Mouse (Mus musculus) lung, embryonic 16.5 days (tissue): ENCODE measurements at regions not wholly inside any gene's neighbourhood (a gene's known extent, or its start where the extent isn't known, plus 50 kb on each side); places are given as distances from the start of the nearest gene placed in this dataset.
A peak's percentile ranks its signal among the peaks of the same experiment; 100 is the strongest.

Experiments
- ATAC-seq: fragments of 200-750 bp; cut with Nextera tagmentation; 2 replicates; pipeline ENCODE4 v1.8.0; 2017; ENCODE audit warnings: low read depth, mild to moderate bottlenecking, moderate library complexity
- H3K27ac ChIP-seq: fragments of 300-500 bp; sonication (generic); 2 replicates; pipeline ENCODE4 v1.5.1; 2014; ENCODE audit warnings: mild to moderate bottlenecking, control low read depth, low read length
- H3K27me3 ChIP-seq: fragments of 300-500 bp; sonication (generic); 2 replicates; pipeline ENCODE4 v1.6.1; 2014; ENCODE audit warnings: low read depth, low read length, mixed read lengths; ENCODE audit not compliant: control insufficient read depth, insufficient read depth
- H3K36me3 ChIP-seq: fragments of 300-500 bp; sonication (generic); 2 replicates; pipeline ENCODE4 v1.6.1; 2014; ENCODE audit warnings: low read length; ENCODE audit not compliant: control insufficient read depth, insufficient read depth
- H3K4me1 ChIP-seq: fragments of 300-500 bp; sonication (generic); replicated peaks from 2 replicates; pipeline ENCODE4 v1.6.1; 2014; ENCODE audit warnings: low read length, mixed read lengths; ENCODE audit not compliant: control insufficient read depth, insufficient read depth
- H3K4me2 ChIP-seq: fragments of 300-500 bp; sonication (generic); 2 replicates; pipeline ENCODE4 v1.6.1; 2014; ENCODE audit warnings: low read depth, low read length, control low read depth
- H3K4me3 ChIP-seq: fragments of 300-500 bp; sonication (generic); 2 replicates; pipeline ENCODE4 v1.5.1; 2014; ENCODE audit warnings: mild to moderate bottlenecking, low read length, control low read depth
- H3K9ac ChIP-seq: fragments of 300-500 bp; sonication (generic); 2 replicates; pipeline ENCODE4 v1.6.1; 2014; ENCODE audit warnings: low read length, control low read depth
- H3K9me3 ChIP-seq: fragments of 300-500 bp; sonication (generic); 2 replicates; pipeline ENCODE4 v1.6.1; 2016; ENCODE audit warnings: low read length; ENCODE audit not compliant: control insufficient read depth
- WGBS: fragments of 180-500 bp; shearing (Covaris S2); extraction: QIAGEN DNeasy Blood & Tissue Kit; methylation state at CpG from one replicate; pipeline ENCODE4 v1.1.7; 2014; 5-methylcytosine and 5-hydroxymethylcytosine counted together

DNA sequence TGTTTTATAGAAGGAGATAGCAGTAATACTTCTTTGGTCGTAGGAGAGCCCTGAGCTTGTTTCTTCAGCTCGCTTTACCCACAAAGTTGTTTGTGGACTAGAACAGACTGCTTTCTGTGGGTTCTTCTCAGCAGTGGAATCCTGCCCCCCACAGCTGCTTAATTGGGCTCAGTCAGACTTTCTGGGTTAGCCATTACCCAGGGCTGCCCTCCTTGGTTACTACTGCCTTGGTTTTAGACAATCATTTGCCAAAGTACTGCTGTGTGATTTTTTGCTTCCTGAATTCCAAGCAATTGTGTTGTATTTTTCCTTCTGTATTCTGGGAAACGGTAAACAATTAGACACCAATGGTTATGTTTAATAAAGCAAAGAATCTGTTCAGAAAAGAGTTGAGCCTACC, 321.8 kb upstream of the Rnaseh2b start:
- Histone ChIP-seq H3K9me3 (no peaks in the 10 kb centered on the region), H3K36me3 (no peaks in the 10 kb centered on the region), H3K9ac (no peak overlapping the region), H3K4me1 (no peaks in the 10 kb centered on the region), H3K27me3 (no peaks in the 10 kb centered on the region), H3K4me3 (no peak overlapping the region), H3K27ac (no peak overlapping the region), H3K4me2 (no peak overlapping the region)
- WGBS, result 86% methylated on average over 3 of the region's 3 CpGs
- ATAC-seq, result no peak

GRCm38 (mm10) chr14:61971100-61972088, 321.0 kb upstream of the Rnaseh2b start:
- Histone ChIP-seq H3K27me3 (no peaks in the 10 kb centered on the region), H3K9me3 (no peaks in the 10 kb centered on the region), H3K27ac (no peak overlapping the region), H3K4me2 (no peak overlapping the region), H3K36me3 (no peaks in the 10 kb centered on the region), H3K4me3 (no peak overlapping the region), H3K4me1 (no peaks in the 10 kb centered on the region), H3K9ac (no peak overlapping the region)
- 0 out of 2 replicates have a peak, but pooled peaks have one; percentile 38 for ATAC-seq
- 74% methylated on average over 14 of the region's 14 CpGs for WGBS

DNA sequence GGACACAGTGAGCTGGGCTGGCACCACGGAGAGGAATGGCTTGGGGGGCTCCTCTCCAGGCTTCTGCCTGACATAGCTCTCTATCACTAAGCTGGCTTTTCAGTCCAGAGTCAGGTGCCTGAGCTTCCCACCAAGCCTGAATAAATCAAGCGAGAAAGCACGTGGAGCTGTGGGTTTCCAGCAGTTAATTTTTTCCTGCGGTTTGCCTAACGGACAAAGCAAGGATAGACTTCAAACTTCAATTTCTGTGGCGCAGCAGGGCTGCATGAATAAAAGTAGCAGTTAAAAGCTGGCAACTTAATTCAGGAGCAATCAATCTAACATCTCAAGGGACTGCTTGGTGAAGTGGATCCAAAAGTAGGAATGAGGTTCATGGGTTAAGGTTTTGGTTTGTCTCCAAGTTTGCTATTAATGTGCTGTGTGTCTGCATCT, 317.1 kb upstream of the Rnaseh2b start:
- no peaks in the 10 kb centered on the region for H3K27me3 ChIP-seq
- no peak overlapping the region for H3K27ac ChIP-seq
- WGBS, result 72% methylated on average over 6 of the region's 6 CpGs
- H3K9ac ChIP-seq, result no peak overlapping the region
- ATAC-seq, result no peak
- H3K36me3 ChIP-seq, result no peaks in the 10 kb centered on the region
- no peaks in the 10 kb centered on the region for H3K9me3 ChIP-seq
- no peaks in the 10 kb centered on the region for H3K4me1 ChIP-seq
- no peak overlapping the region for H3K4me2 ChIP-seq
- H3K4me3 ChIP-seq, result no peak overlapping the region

DNA sequence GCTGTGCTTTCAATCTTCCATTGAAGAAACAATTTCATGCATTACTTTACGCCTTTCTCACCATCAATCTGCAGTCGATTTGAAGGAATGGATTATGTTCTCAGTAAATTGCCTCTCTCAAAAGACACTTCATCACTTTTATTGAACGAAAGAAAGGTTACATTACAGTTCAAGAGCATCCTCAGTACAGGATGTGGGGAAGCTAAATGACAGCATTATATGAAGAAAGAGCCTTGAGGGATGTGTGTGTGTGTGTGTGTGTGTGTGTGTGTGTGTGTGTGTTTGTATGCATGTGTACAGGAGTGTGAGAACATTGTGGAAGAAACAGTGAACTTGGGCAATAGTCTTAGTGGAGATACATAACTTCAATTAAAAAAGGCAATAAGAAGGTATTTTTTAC, 311.8 kb upstream of the Rnaseh2b start:
- H3K4me2 ChIP-seq, result no peak overlapping the region
- peaks cover 3% of the 10 kb centered on the region; the same call in 1 of the 2 replicates for H3K9me3 ChIP-seq
- WGBS, result 70% methylated on average over 3 of the region's 3 CpGs
- H3K27ac ChIP-seq, result no peak overlapping the region
- H3K36me3 ChIP-seq, result no peaks in the 10 kb centered on the region
- ATAC-seq, result no peak
- no peak overlapping the region for H3K4me3 ChIP-seq
- H3K4me1 ChIP-seq, result no peaks in the 10 kb centered on the region
- H3K27me3 ChIP-seq, result no peaks in the 10 kb centered on the region
- H3K9ac ChIP-seq, result no peak overlapping the region

- no peak overlapping the region for H3K27ac ChIP-seq
- H3K9me3 ChIP-seq, result peaks cover 3% of the 10 kb centered on the region; the same call in 1 of the 2 replicates
- WGBS, result 55% methylated on average over 3 of the region's 3 CpGs
- H3K4me1 ChIP-seq, result no peaks in the 10 kb centered on the region
- no peaks in the 10 kb centered on the region for H3K36me3 ChIP-seq
- no peak for ATAC-seq
- H3K9ac ChIP-seq, result no peak overlapping the region
- no peak overlapping the region for H3K4me2 ChIP-seq
- no peaks in the 10 kb centered on the region for H3K27me3 ChIP-seq
- no peak overlapping the region for H3K4me3 ChIP-seq
These were observed 306.8 kb upstream of the Rnaseh2b start for GRCm38 (mm10) chr14:61985575-61985974.

GRCm38 (mm10) chr14:61986203-61986602, 306.2 kb upstream of the Rnaseh2b start:
- Histone ChIP-seq H3K36me3 (no peaks in the 10 kb centered on the region), H3K9ac (no peak overlapping the region), H3K27ac (no peak overlapping the region), H3K4me3 (no peak overlapping the region), H3K4me1 (no peaks in the 10 kb centered on the region), H3K9me3 (peaks cover 3% of the 10 kb centered on the region; the same call in 1 of the 2 replicates), H3K27me3 (no peaks in the 10 kb centered on the region), H3K4me2 (no peak overlapping the region)
- WGBS, result 61% methylated on average over 13 of the region's 13 CpGs
- no peak for ATAC-seq

- no peaks in the 10 kb centered on the region for H3K4me1 ChIP-seq
- H3K27me3 ChIP-seq, result no peaks in the 10 kb centered on the region
- WGBS, result 71% methylated on average over 1 of the region's 1 CpGs
- no peak overlapping the region for H3K27ac ChIP-seq
- no peak overlapping the region for H3K4me3 ChIP-seq
- ATAC-seq, result no peak
- no peaks in the 10 kb centered on the region for H3K9me3 ChIP-seq
- H3K4me2 ChIP-seq, result no peak overlapping the region
- no peak overlapping the region for H3K9ac ChIP-seq
- H3K36me3 ChIP-seq, result no peaks in the 10 kb centered on the region
These were observed 297.1 kb upstream of the Rnaseh2b start for GRCm38 (mm10) chr14:61995253-61995652.

DNA sequence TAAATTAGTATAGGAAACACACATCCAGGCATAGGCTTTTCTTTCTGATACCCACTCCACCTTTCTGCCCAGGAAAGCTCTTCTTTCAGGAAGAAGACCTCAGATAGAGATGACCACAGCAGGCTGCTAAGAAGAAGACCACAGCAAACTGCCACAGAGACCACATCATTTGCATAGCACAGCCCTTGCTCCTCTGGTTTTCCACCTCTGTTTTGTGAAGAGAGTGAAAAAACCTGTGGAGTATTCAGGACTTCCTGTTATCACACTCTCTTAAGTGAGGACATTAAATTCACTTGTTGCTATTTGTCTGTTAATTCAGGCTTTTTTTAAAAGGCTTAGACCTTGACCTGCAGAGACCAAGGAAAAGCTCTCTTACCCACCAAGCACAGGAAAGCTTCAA, 294.7 kb upstream of the Rnaseh2b start:
- Histone ChIP-seq H3K9me3 (no peaks in the 10 kb centered on the region), H3K4me2 (no peak overlapping the region), H3K27me3 (no peaks in the 10 kb centered on the region), H3K4me1 (peaks cover 4% of the 10 kb centered on the region; the same call in 1 of the 2 replicates), H3K27ac (no peak overlapping the region), H3K36me3 (no peaks in the 10 kb centered on the region), H3K4me3 (no peak overlapping the region), H3K9ac (no peak overlapping the region)
- ATAC-seq, result no peak

GRCm38 (mm10) chr14:61998259-61998658, 294.1 kb upstream of the Rnaseh2b start:
- WGBS, result 75% methylated on average over 3 of the region's 3 CpGs
- no peaks in the 10 kb centered on the region for H3K27me3 ChIP-seq

More at GRCm38 (mm10) chr14:61998259-61998658, 294.1 kb upstream of the Rnaseh2b start:
- no peak overlapping the region for H3K4me2 ChIP-seq
- H3K27ac ChIP-seq, result no peak overlapping the region
- no peak for ATAC-seq
- no peak overlapping the region for H3K4me3 ChIP-seq
- H3K9ac ChIP-seq, result no peak overlapping the region
- H3K9me3 ChIP-seq, result no peaks in the 10 kb centered on the region
- H3K4me1 ChIP-seq, result peaks cover 4% of the 10 kb centered on the region; the same call in 1 of the 2 replicates
- H3K36me3 ChIP-seq, result no peaks in the 10 kb centered on the region
